Mouse (Mus musculus) embryo, embryonic 11 days (tissue): ENCODE data around the gene Ralbp1.
A peak's percentile ranks its signal among the peaks of the same experiment; 100 is the strongest.

Source experiments
- DNase-seq: peaks from one replicate; pipeline ENCODE4 v3.0.0-alpha.2; 2015

The Ralbp1 gene

GRCm38 (mm10) chr17:65886571-65886970 is 973 bp upstream of the Ralbp1 start:
- peak; percentile 24 for DNase-seq

GRCm38 (mm10) chr17:65885398-65885696 is 251 bp downstream of the Ralbp1 start:
- no peak for DNase-seq

GRCm38 (mm10) chr17:65884691-65885397 is 754 bp downstream of the Ralbp1 start:
- DNase-seq, result peak; percentile 100

GRCm38 (mm10) chr17:65884061-65884669 is 1.4 kb downstream of the Ralbp1 start:
- DNase-seq, result peak; percentile 44

- DNase-seq, result no peak
Measured at GRCm38 (mm10) chr17:65877026-65877425, 8.6 kb downstream of the Ralbp1 start.

- no peak for DNase-seq
Measured at GRCm38 (mm10) chr17:65873834-65874233, 11.8 kb downstream of the Ralbp1 start.

GRCm38 (mm10) chr17:65873156-65873555 is 12.4 kb downstream of the Ralbp1 start:
- no peak for DNase-seq

GRCm38 (mm10) chr17:65872652-65873051 is 12.9 kb downstream of the Ralbp1 start:
- peak; percentile 68 for DNase-seq

- no peak for DNase-seq
Measured at GRCm38 (mm10) chr17:65872051-65872450, 13.5 kb downstream of the Ralbp1 start.

- DNase-seq, result no peak
Measured at GRCm38 (mm10) chr17:65871641-65872041, 14.0 kb downstream of the Ralbp1 start.

- DNase-seq, result peak; percentile 71
Measured at GRCm38 (mm10) chr17:65870146-65870545, 15.5 kb downstream of the Ralbp1 start.

- DNase-seq, result no peak
Measured at GRCm38 (mm10) chr17:65869720-65870119, 15.9 kb downstream of the Ralbp1 start.

- DNase-seq, result no peak
Measured at GRCm38 (mm10) chr17:65867996-65868395, 17.6 kb downstream of the Ralbp1 start.

- no peak for DNase-seq
Measured at GRCm38 (mm10) chr17:65866201-65866600, 19.4 kb downstream of the Ralbp1 start.

- DNase-seq, result no peak
Measured at GRCm38 (mm10) chr17:65865265-65865664, 20.3 kb downstream of the Ralbp1 start.

- peak; percentile 64 for DNase-seq
Measured at GRCm38 (mm10) chr17:65864742-65865141, 20.9 kb downstream of the Ralbp1 start.

GRCm38 (mm10) chr17:65863830-65864229 is 21.8 kb downstream of the Ralbp1 start:
- DNase-seq, result no peak

- peak; percentile 64 for DNase-seq
Measured at GRCm38 (mm10) chr17:65862579-65862978, 23.0 kb downstream of the Ralbp1 start.

- no peak for DNase-seq
Measured at GRCm38 (mm10) chr17:65857617-65858016, 28.0 kb downstream of the Ralbp1 start.

GRCm38 (mm10) chr17:65854006-65854405 is 31.6 kb downstream of the Ralbp1 start:
- no peak for DNase-seq

- DNase-seq, result no peak
Measured at GRCm38 (mm10) chr17:65853326-65853725, 32.3 kb downstream of the Ralbp1 start.

- no peak for DNase-seq
Measured at GRCm38 (mm10) chr17:65851749-65852148, 33.8 kb downstream of the Ralbp1 start.

GRCm38 (mm10) chr17:65850487-65850886 is 35.1 kb downstream of the Ralbp1 start:
- no peak for DNase-seq

GRCm38 (mm10) chr17:65847694-65848449 is 37.7 kb downstream of the Ralbp1 start:
- no peak for DNase-seq
